Mouse (Mus musculus): ENCODE measurements around the gene Atad1. TPM values are rescaled to one million over a fixed set of nuclear protein-coding genes. Genes with fewer than 3 reads are reported as not detected.
A peak's percentile ranks its signal among the peaks of the same experiment; 100 is the strongest.

Atad1 gene
- polyA plus RNA-seq, 1 experiment from 2014 or later: 76.1 TPM

- Histone ChIP-seq H3K9me3 (no peaks in the 10 kb centered on the region), H3K27me3 (replicated peaks) (no peaks in the 10 kb centered on the region), H3K4me2 (replicated peaks) (0 out of 2 replicates have a peak overlapping the region, but pooled peaks have one; percentile 35), H3K27ac (no peak overlapping the region), H3K4me3 (replicated peaks) (no peak overlapping the region), H3K9ac (no peak overlapping the region), H3K36me3 (no peaks in the 10 kb centered on the region), H3K4me1 (replicated peaks) (0 out of 2 replicates have a peak, but pooled peaks cover 2% of the 10 kb centered on the region)
- peak; percentile 23; the same call in 1 of the 2 replicates for ATAC-seq
- WGBS: 60% methylated on average over 16 of the region's 16 CpGs
Measured at GRCm38 (mm10) chr19:32637357-32638275, 102.0 kb downstream of the Atad1 start.

- Histone ChIP-seq H3K4me2 (replicated peaks) (no peak overlapping the region), H3K27me3 (replicated peaks) (no peaks in the 10 kb centered on the region), H3K27ac (no peak overlapping the region), H3K4me3 (replicated peaks) (no peak overlapping the region), H3K4me1 (replicated peaks) (0 out of 2 replicates have a peak, but pooled peaks cover 2% of the 10 kb centered on the region), H3K36me3 (no peaks in the 10 kb centered on the region), H3K9me3 (no peaks in the 10 kb centered on the region), H3K9ac (no peak overlapping the region)
- no peak for ATAC-seq
- WGBS: 76% methylated on average over 8 of the region's 8 CpGs
Measured at GRCm38 (mm10) chr19:32634916-32635315, 104.7 kb downstream of the Atad1 start.

GRCm38 (mm10) chr19:32628572-32629132 lies 110.9 kb downstream of the Atad1 start:
- Histone ChIP-seq H3K4me2 (replicated peaks) (no peak overlapping the region), H3K4me3 (replicated peaks) (no peak overlapping the region), H3K27me3 (replicated peaks) (no peaks in the 10 kb centered on the region), H3K9me3 (no peaks in the 10 kb centered on the region), H3K36me3 (no peaks in the 10 kb centered on the region), H3K4me1 (replicated peaks) (no peaks in the 10 kb centered on the region), H3K27ac (no peak overlapping the region), H3K9ac (no peak overlapping the region)
- 81% methylated on average over 7 of the region's 7 CpGs for WGBS
- ATAC-seq: no peak

GRCm38 (mm10) chr19:32627631-32628030 lies 112.0 kb downstream of the Atad1 start:
- 78% methylated on average over 4 of the region's 4 CpGs for WGBS
- ATAC-seq: no peak
- H3K27me3 ChIP-seq (replicated peaks): no peaks in the 10 kb centered on the region

GRCm38 (mm10) chr19:32626768-32627331 lies 112.7 kb downstream of the Atad1 start:
- no peaks in the 10 kb centered on the region for H3K9me3 ChIP-seq
- H3K4me3 ChIP-seq (replicated peaks): no peak overlapping the region
- 48% methylated on average over 13 of the region's 13 CpGs for WGBS
- no peak for ATAC-seq
- no peak overlapping the region for H3K9ac ChIP-seq
- no peak overlapping the region for H3K27ac ChIP-seq
- no peaks in the 10 kb centered on the region for H3K36me3 ChIP-seq
- H3K4me1 ChIP-seq (replicated peaks): no peaks in the 10 kb centered on the region
- H3K4me2 ChIP-seq (replicated peaks): no peak overlapping the region
- no peaks in the 10 kb centered on the region for H3K27me3 ChIP-seq (replicated peaks)

More at GRCm38 (mm10) chr19:32627631-32628030, 112.0 kb downstream of the Atad1 start:
- no peaks in the 10 kb centered on the region for H3K36me3 ChIP-seq
- H3K4me3 ChIP-seq (replicated peaks): no peak overlapping the region
- H3K27ac ChIP-seq: no peak overlapping the region
- no peaks in the 10 kb centered on the region for H3K9me3 ChIP-seq
- no peak overlapping the region for H3K4me2 ChIP-seq (replicated peaks)
- H3K9ac ChIP-seq: no peak overlapping the region
- H3K4me1 ChIP-seq (replicated peaks): no peaks in the 10 kb centered on the region

GRCm38 (mm10) chr19:32622142-32622541 lies 117.4 kb downstream of the Atad1 start:
- H3K27ac ChIP-seq: no peak overlapping the region
- ATAC-seq: no peak

More at GRCm38 (mm10) chr19:32622142-32622541, 117.4 kb downstream of the Atad1 start:
- 51% methylated on average over 3 of the region's 3 CpGs for WGBS
- H3K9ac ChIP-seq: no peak overlapping the region
- no peaks in the 10 kb centered on the region for H3K4me1 ChIP-seq (replicated peaks)
- H3K4me3 ChIP-seq (replicated peaks): no peak overlapping the region
- no peaks in the 10 kb centered on the region for H3K9me3 ChIP-seq
- no peaks in the 10 kb centered on the region for H3K27me3 ChIP-seq (replicated peaks)
- no peak overlapping the region for H3K4me2 ChIP-seq (replicated peaks)
- H3K36me3 ChIP-seq: no peaks in the 10 kb centered on the region

Other genes starting within 250 kb of the Atad1 start
- gene Papss2, start 144.0 kb downstream of the Atad1 start, polyA plus RNA-seq (2015; fragmentation: Nextera tagmentation; extraction: Ambion mirVana): 7.7 and 8.4 TPM in 2 replicates
- 10.1 TPM in 2 replicates for gene Pten, start 17.7 kb upstream of the Atad1 start, polyA plus RNA-seq (2015; fragmentation: Nextera tagmentation; extraction: Ambion mirVana)